Mouse (Mus musculus) erythroblast, embryonic 14.5 days (primary cell): ENCODE results near the gene Dtx2.

Source experiments
- GATA1 ChIP-seq: IDR thresholded peaks from 2 replicates; pipeline ENCODE4 v1.6.1; 2012; ENCODE audit warnings: low read length, inconsistent platforms, mixed read lengths
- TAL1 ChIP-seq: IDR thresholded peaks from 3 replicates; pipeline ENCODE4 v1.6.1; 2012; ENCODE audit warnings: low read length, inconsistent platforms, mixed read lengths

GRCm38 (mm10) chr5:136002325-136002724 is 7.7 kb downstream of the Dtx2 start:
- TF ChIP-seq GATA1: no peak
- no peak for TF ChIP-seq TAL1
